Mouse (Mus musculus) bone marrow, adult 2 months (tissue): Measurements from ENCODE around the gene Mypop.

Experiments
- CTCF ChIP-seq: fragments of 200-500 bp; IDR thresholded peaks from 2 replicates; pipeline ENCODE4 v1.5.1; 2011; ENCODE audit warnings: low read length, control low read depth; ENCODE audit not compliant: control insufficient read depth, insufficient read depth
- POLR2A ChIP-seq: fragments of 200-500 bp; IDR thresholded peaks from 2 replicates; pipeline ENCODE4 v1.6.1; 2011; ENCODE audit warnings: low read depth, mild to moderate bottlenecking, control low read depth, low read length, borderline replicate concordance; ENCODE audit not compliant: control insufficient read depth

DNA sequence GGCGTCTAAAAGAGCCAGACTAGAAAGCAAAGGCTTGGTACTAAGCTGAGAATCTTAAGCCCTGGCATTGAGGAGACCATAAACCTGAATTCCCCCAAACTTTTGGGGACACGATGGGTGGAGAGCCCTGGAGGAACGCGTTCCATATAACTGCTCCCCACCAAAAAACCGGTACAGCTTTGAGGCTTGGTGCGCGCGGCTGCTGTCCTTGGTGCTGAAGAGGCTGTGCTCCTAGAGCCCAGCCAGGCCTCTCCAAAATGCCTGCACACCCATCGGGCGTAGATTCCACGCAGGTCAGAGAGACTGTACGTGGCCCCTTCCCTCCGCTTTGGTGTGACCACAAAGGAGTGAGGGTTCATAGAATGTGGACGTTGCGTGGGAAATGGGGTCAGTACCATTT, 39.6 kb upstream of the Mypop start:
- TF ChIP-seq POLR2A: no peak
- TF ChIP-seq CTCF: no peak
